Mouse (Mus musculus): ENCODE data around the gene Rhog.

Gene Rhog

DNA sequence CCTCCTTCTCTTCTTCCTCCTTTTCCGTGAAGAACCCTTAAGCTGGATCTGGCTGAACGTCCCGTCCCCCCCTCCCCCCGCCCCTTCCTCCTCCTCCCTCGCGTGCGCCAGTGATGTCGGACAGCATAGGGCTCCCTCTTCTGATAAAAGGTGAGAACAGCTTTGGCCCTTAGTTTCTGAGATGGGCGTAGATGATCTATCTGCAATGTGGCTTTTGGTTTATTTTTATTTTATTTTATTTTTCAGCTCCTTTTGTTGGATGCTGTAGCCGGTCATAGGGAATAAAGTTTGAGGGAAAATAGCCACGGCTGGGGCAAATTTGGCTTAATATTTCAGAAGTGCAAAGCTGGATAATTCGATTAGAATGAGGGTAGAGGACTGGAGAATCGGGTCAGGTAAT, 33.5 kb downstream of the Rhog start:
- in situ Hi-C loops (cut with MboI), result no loop called here

DNA sequence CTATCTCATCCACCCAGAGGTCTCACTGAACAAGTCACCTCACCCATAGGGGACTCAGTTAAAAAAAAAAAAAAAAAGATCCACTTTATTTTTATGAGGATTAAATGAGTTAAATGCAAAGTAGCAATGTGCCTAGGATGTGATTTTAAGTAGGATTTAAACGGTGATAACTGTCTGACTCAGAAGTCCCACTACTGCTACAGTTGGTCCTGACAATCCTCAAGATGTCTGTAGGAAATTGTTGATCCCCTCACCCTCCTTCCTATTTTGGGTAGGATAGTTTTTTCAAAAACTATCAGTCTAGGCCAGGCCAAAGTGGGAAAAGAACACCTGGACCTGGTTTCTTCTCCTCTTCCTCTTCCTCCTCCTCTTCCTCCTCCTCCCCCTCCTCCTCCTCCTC, 34.0 kb downstream of the Rhog start:
- in situ Hi-C loops (cut with MboI), result no loop called here

DNA sequence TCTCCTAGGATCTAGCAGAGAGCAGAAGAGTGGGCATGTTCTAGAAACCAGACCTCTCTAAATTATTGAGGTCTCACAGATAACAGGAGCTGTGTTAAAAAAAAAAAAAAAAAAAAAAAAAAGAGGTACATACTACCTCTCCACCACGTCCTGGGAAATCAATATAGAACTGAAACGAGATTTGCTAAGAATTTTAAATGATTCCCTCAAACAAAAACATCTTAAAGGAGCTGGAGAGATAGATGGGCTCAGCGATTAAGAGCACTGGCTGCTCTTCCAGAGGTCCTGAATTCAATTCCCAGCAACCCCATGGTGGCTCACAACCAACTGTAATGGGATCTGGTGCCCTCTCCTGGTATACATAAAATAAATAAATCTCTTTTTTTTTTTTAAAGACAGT, 44.8 kb downstream of the Rhog start:
- in situ Hi-C loops (cut with MboI), result no loop called here

DNA sequence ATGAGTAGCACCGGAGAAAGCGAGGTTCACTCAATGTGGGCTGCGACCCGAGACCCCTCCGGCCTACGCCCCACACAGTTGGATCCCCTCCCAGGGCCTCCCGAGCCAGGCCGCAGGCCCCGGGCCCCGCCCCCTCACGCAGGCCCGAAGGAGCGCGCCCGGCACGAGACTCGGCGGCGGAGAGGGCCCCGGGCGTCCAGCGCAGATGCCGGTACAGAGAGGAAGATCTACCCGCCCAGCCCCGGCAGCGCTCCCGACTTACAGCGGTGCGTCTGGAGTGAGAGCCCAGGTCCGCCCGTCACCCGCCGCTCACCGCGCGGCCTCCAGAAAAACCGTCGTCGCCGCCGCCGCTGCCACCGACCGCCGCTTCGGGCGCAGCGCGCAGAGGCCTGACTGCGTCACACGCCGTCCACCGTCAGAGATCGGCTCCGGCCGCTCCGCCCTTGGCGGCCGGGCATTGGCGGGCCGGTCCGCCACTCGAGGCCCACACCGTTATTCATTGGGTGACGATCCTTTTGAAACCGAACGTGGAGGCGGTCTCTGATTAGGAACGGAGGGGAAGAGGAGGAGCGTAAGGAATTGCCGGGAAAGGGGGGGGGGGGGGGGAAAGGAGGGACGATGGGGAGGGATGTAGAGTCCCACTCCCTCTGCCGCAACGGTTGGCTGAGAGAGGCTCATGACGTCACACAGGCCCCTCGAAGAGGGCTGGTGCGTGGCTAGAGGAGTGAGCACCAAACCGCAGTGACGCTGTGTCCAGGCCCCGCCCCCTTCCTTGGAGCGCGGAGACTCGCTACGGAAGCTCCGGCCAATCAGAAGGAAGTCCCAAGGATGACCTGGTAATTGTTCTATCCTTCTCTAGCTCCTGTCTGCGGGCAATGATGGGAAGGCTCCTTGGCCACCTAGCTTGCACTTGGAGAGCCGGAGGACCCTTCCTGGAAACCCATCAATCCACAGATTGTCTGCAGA, 45.8 kb downstream of the Rhog start, which contains the start of the genes Nup98 and Pgap2:
Nup98 (minus strand) TSS at position 421 of the 966 bp plus-strand sequence.
Pgap2 (plus strand) TSS at position 453 of the 966 bp plus-strand sequence.
- in situ Hi-C loops (cut with MboI), result no loop called here

DNA sequence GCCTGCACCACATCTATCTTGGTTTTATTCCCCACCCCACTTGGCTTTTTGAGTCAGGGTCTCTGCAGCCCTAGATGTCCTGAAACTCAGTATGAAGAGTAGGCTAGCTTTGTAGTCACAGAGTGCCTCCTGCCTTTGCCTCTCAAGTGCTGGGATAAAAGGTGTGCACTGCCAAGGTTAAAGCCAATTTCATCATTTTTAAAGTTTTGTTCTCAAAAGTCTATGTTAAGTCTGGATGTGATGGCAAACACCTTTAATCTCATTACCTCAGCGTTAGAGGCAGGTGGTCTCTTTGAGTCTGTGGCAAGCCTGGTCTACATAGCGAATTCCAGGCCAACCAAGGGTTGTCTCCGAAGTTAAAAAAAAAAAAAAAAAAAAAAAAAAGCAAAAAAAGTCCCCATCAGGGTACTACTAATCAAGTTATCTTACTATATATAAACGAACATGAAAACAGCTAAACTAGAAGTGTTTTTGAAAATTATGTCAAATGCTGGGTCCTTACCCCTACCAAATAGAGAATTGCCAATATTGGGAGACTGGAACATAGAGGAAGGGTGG, 47.0 kb downstream of the Rhog start:
- in situ Hi-C loops (cut with MboI), result no loop called here

DNA sequence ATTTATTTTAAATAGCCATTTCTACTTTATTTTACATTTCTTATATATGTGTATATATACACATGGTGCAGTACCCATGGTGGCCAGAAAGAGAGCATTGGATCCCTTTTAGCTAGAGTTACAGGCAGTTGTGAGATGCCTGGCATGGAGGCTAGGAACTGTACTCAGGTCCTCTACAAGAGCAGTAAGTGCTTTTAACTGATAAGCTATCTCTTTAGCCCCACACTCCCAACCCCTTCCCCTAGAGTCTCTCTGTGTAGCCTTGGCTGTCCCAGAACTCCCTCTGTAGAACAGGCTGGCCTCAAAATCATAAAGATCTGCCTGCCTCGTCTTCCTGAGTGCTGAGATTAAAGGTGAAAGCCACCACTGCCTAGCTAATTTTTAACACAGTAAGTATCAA, 50.2 kb downstream of the Rhog start:
- in situ Hi-C loops (cut with MboI), result no loop called here

DNA sequence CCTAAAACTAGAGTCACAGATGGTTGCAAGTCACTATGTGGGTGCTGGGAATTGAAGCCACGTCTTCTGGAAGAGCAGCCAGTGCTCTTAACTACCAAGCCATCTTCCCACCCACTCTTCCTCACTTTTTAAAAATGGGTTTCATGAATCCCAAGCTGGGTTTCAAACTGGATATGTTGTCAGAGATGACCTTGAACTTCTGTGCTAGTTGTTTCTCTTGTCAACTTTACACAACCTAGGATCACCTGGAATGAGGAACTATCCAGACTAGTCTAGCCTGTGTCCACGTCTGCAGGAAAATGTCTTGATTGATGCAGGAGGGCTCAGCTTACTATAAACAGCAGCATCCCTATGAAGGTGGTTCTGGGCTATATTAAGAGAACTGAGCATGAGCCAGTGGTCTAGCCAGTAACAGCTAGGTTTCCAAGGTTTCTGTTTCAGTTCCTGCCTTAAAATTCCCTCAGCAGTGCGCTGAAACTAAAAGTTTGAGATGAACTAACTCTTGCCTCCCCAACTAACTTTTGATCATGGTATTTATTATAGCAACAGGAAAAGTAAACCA, 51.5 kb downstream of the Rhog start:
- in situ Hi-C loops (cut with MboI), result no loop called here

DNA sequence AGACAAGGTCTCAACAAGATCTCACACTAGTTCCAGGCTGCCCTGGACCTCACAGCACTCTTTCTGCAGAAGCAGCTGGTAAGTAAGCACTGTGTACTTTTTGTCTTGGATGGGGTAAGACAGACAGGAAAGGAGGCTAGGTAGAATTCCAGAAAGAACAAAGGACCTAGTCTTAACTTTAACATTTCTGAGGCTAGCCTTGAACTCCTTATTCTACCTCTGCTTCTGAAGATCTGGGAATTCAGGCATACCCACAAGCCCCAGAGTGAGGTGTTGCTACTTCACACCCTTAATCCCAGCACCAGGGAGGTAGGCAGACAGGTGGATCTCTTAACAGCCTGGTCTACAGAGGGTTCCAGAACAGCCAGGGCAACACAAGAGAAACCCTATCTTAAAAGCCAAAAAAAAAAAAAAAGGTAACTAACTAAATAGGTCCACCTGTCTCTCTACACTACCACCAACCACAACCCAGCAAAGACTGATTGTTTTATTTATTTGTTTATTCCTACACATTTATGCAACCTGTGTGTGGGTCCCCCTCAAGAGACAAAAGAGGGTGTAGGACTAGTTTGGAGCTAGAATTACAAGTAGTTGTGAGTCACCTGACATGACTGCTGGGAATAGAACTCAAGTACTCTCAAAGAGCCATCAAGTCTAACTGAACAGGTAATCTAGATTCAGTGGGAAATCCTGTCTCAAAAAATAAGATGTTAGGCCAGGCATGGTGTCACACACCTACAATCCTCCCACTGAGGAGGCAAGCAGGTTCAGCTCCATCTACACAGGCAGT, 54.7 kb downstream of the Rhog start:
- in situ Hi-C loops (cut with MboI), result no loop called here

DNA sequence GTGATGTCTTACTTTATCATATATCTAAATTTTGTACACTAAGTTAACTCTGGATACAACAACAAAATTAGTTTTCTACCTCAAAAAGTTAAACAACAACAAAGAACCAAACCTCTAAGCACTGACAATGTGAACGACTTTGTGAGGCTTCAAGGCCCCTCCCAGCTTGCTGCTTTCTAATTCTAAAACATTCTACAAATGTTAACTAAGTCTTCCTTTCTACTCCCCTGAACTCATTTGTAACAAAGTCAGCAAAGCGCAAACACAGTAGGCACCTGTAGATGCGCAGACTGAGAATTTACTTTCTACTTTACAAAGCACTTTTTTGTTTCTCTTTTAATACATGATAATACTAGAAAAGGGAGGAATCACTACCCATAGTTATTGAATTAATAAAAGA, 55.3 kb downstream of the Rhog start:
- in situ Hi-C loops (cut with MboI), result no loop called here

DNA sequence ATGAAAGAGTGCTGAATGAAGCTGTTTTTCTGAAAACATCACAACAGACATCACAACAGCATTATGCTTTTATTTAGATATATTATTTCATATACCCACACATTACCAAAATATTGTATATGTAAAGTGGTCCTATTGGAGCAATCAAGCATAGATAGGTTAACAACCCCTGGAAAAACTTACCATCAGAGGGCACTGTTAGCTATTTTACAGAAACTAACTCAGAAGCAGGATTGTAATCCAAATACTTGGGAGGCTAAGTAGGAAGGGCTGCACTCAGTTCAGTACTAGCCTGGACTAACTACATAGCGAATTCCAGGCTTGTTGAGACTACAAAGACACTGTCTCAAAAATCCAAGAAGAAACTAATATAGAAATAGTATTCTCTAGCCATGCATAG, 63.5 kb downstream of the Rhog start:
- in situ Hi-C loops (cut with MboI), result no loop called here
